Comparison of ENCODE assay signal across 12 mouse cellular contexts in genomic region chr3:89330948-89331347, GRCm38 (mm10). TPM values are rescaled to one million over a fixed set of nuclear protein-coding genes. Genes with fewer than 3 reads are reported as not detected.
DNase-seq lines count a peak whose midpoint lies in the region; ATAC-seq and TF ChIP-seq lines count a peak whose summit lies in the region.
"Had no signal": no experiment of that assay in that cellular context is flagged by ENCODE, and none has a peak within 500 bp of the region (broad histone marks: within the 10 kb centered on the region; RNA-seq: fewer than 3 reads in every experiment).

No protein-coding gene starts in this region.

- intact Hi-C loops in heart, postnatal 14 days (cut with DNase I): no loop called here
- intact Hi-C loops in heart, adult 2 months (cut with DNase I): no loop called here

- H3K9ac ChIP-seq in heart, embryonic 11.5 days (ENCODE audit: low read depth, low read length): no peak overlapping the region
- H3K9ac ChIP-seq in MEL (ENCODE audit: control insufficient read depth, low read depth, low read length, poor library complexity, severe bottlenecking): no peak overlapping the region
- no peak overlapping the region for H3K9ac ChIP-seq in lung, postnatal 0 days (replicated peaks; ENCODE audit: low read depth)
- H3K9ac ChIP-seq in heart, adult 2 months (ENCODE audit: low read depth, low read length): no peak overlapping the region

- H3K27me3 ChIP-seq in heart, embryonic 11.5 days (ENCODE audit: control insufficient read depth, insufficient read depth, low read length): peaks cover 2% of the 10 kb centered on the region; the same call in 1 of the 2 replicates
- peaks cover 7 to 9% of the 10 kb centered on the region in 2 experiments; a peak in 2 of 4 replicates for H3K27me3 ChIP-seq in MEL (ENCODE audit: control insufficient read depth in 1 of 2, insufficient read depth in 2 of 2, low read length in 2 of 2)
- no peaks in the 10 kb centered on the region for H3K27me3 ChIP-seq in lung, postnatal 0 days (replicated peaks; ENCODE audit: insufficient read depth, low read length)
- H3K27me3 ChIP-seq in heart, adult 2 months (ENCODE audit: control insufficient read depth, insufficient read depth, low read length): no peaks in the 10 kb centered on the region; the same call in 1 of the 2 replicates

- no peak for TF ChIP-seq EP300 in MEL (IDR thresholded peaks at IDR 0.05; ENCODE audit: low read depth in 1 of 2, low read length in 2 of 2)
- no peak for TF ChIP-seq EP300 in lung, postnatal 0 days (IDR thresholded peaks at IDR 0.05)
- no peak for TF ChIP-seq EP300 in heart, adult 2 months (IDR thresholded peaks at IDR 0.05; ENCODE audit: insufficient read depth, low read depth, low read length)

- no peaks in the 10 kb centered on the region for H3K9me3 ChIP-seq in heart, embryonic 11.5 days (replicated peaks; ENCODE audit: control insufficient read depth, low read length)
- H3K9me3 ChIP-seq in MEL (replicated peaks; ENCODE audit: insufficient read depth, low read length): no peaks in the 10 kb centered on the region
- H3K9me3 ChIP-seq in lung, postnatal 0 days (ENCODE audit: low read length): no peaks in the 10 kb centered on the region

- H3K27ac ChIP-seq in heart, embryonic 11.5 days (ENCODE audit: low read depth, low read length): no peak overlapping the region
- H3K27ac ChIP-seq in MEL (ENCODE audit: control insufficient read depth, low read depth, low read length): no peak overlapping the region
- H3K27ac ChIP-seq in lung, postnatal 0 days (ENCODE audit: low read length): no peak overlapping the region
- H3K27ac ChIP-seq in heart, adult 2 months: no peak overlapping the region

- no peak for ATAC-seq in heart, embryonic 11.5 days (replicated peaks; ENCODE audit: insufficient number of reproducible peaks, low FRiP score, low TSS enrichment)
- peak; percentile 70 for ATAC-seq in lung, postnatal 0 days

- no peak for TF ChIP-seq POLR2A in MEL (IDR thresholded peaks at IDR 0.05; ENCODE audit: control insufficient read depth in 1 of 2, insufficient read depth in 1 of 2, low read depth in 1 of 2, low read length in 2 of 2, poor library complexity in 1 of 2)
- no peak for TF ChIP-seq POLR2A in heart, adult 2 months (IDR thresholded peaks at IDR 0.05; ENCODE audit: insufficient read depth, low read depth, low read length)

- no peak for TF ChIP-seq CTCF in MEL (IDR thresholded peaks at IDR 0.05 in 2 of 3, conservative IDR thresholded peaks at IDR 0.05 in 1 of 3; ENCODE audit: control insufficient read depth in 1 of 3, insufficient read depth in 1 of 3, low read depth in 2 of 3, low read length in 3 of 3, poor library complexity in 1 of 3, severe bottlenecking in 1 of 3)
- TF ChIP-seq CTCF in lung, postnatal 0 days (IDR thresholded peaks at IDR 0.05): no peak
- TF ChIP-seq CTCF in heart, adult 2 months (IDR thresholded peaks at IDR 0.05): no peak

- 16% methylated on average over 10 of the region's 10 CpGs for WGBS in heart, embryonic 11.5 days (ENCODE audit: insufficient replicate concordance)
- WGBS in lung, postnatal 0 days: 32% methylated on average over 10 of the region's 10 CpGs
- WGBS in heart, adult 2 months: 33% methylated on average over 10 of the region's 10 CpGs

- no peak for DNase-seq in heart, postnatal 14 days
- peak; percentile 34 for DNase-seq in MEL (ENCODE audit: low read depth, low spot score)
- DNase-seq in embryo, embryonic 11 days: peak; percentile 71
- peak; percentile 60 for DNase-seq in lung, postnatal 0 days (ENCODE audit: low spot score)
- no peak for DNase-seq in spleen, postnatal 14 days (ENCODE audit: low spot score in 2 of 2)
- DNase-seq in heart, adult 2 months: no peak
- DNase-seq in left cerebral cortex, adult 18-20 months (ENCODE audit: low spot score in 2 of 2): no peak
- DNase-seq: kidney, adult 11 months; liver had no signal

- no peak overlapping the region for H3K4me3 ChIP-seq in heart, embryonic 11.5 days (ENCODE audit: low read depth, low read length)
- no peak overlapping the region for H3K4me3 ChIP-seq in MEL (ENCODE audit: control insufficient read depth in 1 of 2, insufficient read depth in 1 of 2, low read depth in 2 of 2, low read length in 2 of 2)
- no peak overlapping the region for H3K4me3 ChIP-seq in lung, postnatal 0 days (ENCODE audit: low read depth, low read length)
- H3K4me3 ChIP-seq in heart, adult 2 months: no peak overlapping the region

- no peak for TF ChIP-seq RAD21 in MEL (IDR thresholded peaks at IDR 0.05; ENCODE audit: low read depth, low read length)

- peaks cover 13% of the 10 kb centered on the region for H3K4me1 ChIP-seq in heart, embryonic 11.5 days (ENCODE audit: control insufficient read depth, insufficient read depth, low read length)
- H3K4me1 ChIP-seq in MEL (ENCODE audit: control insufficient read depth in 1 of 2, insufficient read depth in 2 of 2, low read length in 2 of 2): peaks cover 6 to 12% of the 10 kb centered on the region in 2 experiments
- H3K4me1 ChIP-seq in lung, postnatal 0 days (ENCODE audit: insufficient read depth, low read depth, low read length): no peaks in the 10 kb centered on the region
- H3K4me1 ChIP-seq in heart, adult 2 months (ENCODE audit: control insufficient read depth, insufficient read depth, low read length): no peaks in the 10 kb centered on the region

- H3K4me2 ChIP-seq in heart, embryonic 11.5 days: 0 out of 2 replicates have a peak overlapping the region, but pooled peaks have one; percentile 9
- H3K4me2 ChIP-seq in lung, postnatal 0 days (replicated peaks; ENCODE audit: low read depth, low read length): no peak overlapping the region

- peaks cover 9% of the 10 kb centered on the region; the same call in 1 of the 2 replicates for H3K36me3 ChIP-seq in heart, embryonic 11.5 days (ENCODE audit: control insufficient read depth, insufficient read depth, low read length)
- 0 out of 4 replicates have a peak, but pooled peaks cover 0 to 4% of the 10 kb centered on the region in 2 experiments for H3K36me3 ChIP-seq in MEL (ENCODE audit: control insufficient read depth in 1 of 2, insufficient read depth in 2 of 2, low read length in 2 of 2)
- H3K36me3 ChIP-seq in lung, postnatal 0 days (ENCODE audit: insufficient read depth, low read length): peaks cover 4% of the 10 kb centered on the region; the same call in 1 of the 2 replicates
- no peaks in the 10 kb centered on the region for H3K36me3 ChIP-seq in heart, adult 2 months (ENCODE audit: control insufficient read depth, insufficient read depth, low read length)

- H3K79me2 ChIP-seq in MEL (ENCODE audit: control insufficient read depth, insufficient read depth, low read length, poor library complexity): no peaks in the 10 kb centered on the region
- H3K79me2 ChIP-seq in heart, adult 2 months (replicated peaks; ENCODE audit: control insufficient read depth, insufficient read depth, low read length): no peaks in the 10 kb centered on the region

RNA-seq across cellular contexts. Expression of gene Efna4, which starts 6.9 kb away (rescaled TPM):
- 9.3 and 10.2 TPM in 2 replicates for polyA plus RNA-seq in heart, embryonic 11.5 days (2014; fragmentation: Nextera tagmentation; extraction: Ambion mirVana)
- under 1 TPM; 0.49 to 0.74 TPM for total RNA-seq in heart, postnatal 14 days (2021)
- total RNA-seq in MEL (2012; rRNA removed): 1.4 and 1.9 TPM in 2 replicates
- 1 to 10 TPM in 1 of 2 experiments, not detected in 1; 4.5 TPM for polyA plus RNA-seq in MEL (2012; ENCODE audit: insufficient read depth in 1 of 2, insufficient read length in 2 of 2, low read depth in 1 of 2, low replicate concordance in 2 of 2, missing spikeins in 1 of 2)
- 9.7 and 10.3 TPM in 2 replicates for polyA plus RNA-seq in lung, postnatal 0 days (2015; fragmentation: Nextera tagmentation; extraction: Ambion mirVana)
- under 1 TPM; 0.21 to 0.36 TPM for total RNA-seq in heart, adult 2 months (2021)
- 0.64 and 0.86 TPM in 2 replicates for polyA plus RNA-seq in heart, adult 2 months (2012; rRNA removed)
- under 1 TPM in 1 of 2 experiments, not detected in 1; 0.28 TPM for total RNA-seq in left cerebral cortex, adult 18-20 months (2021)

RNA-seq across cellular contexts. Expression of gene Efna3, which starts 8.2 kb away (rescaled TPM):
- polyA plus RNA-seq in heart, embryonic 11.5 days (2014; fragmentation: Nextera tagmentation; extraction: Ambion mirVana): 1.9 TPM in 2 replicates
- not detected for total RNA-seq in heart, postnatal 14 days (2021)
- total RNA-seq in MEL (2012; rRNA removed): 0.54 and 0.78 TPM in 2 replicates
- 1 to 10 TPM in 1 of 2 experiments, not detected in 1; 1.2 TPM for polyA plus RNA-seq in MEL (2012; ENCODE audit: insufficient read depth in 1 of 2, insufficient read length in 2 of 2, low read depth in 1 of 2, low replicate concordance in 2 of 2, missing spikeins in 1 of 2)
- 4.4 and 6.7 TPM in 2 replicates for polyA plus RNA-seq in lung, postnatal 0 days (2015; fragmentation: Nextera tagmentation; extraction: Ambion mirVana)
- not detected for total RNA-seq in heart, adult 2 months (2021)
- 0.09 TPM in 1 of 2 replicates, not detected in the other for polyA plus RNA-seq in heart, adult 2 months (2012; rRNA removed)
- 10 to 100 TPM; 58.3 to 60.8 TPM for total RNA-seq in left cerebral cortex, adult 18-20 months (2021)
- total RNA-seq: gastrocnemius, postnatal 4 days had no signal

RNA-seq across cellular contexts. Expression of gene Adam15, which starts 18.8 kb away (rescaled TPM):
- 23.3 and 25.9 TPM in 2 replicates for polyA plus RNA-seq in heart, embryonic 11.5 days (2014; fragmentation: Nextera tagmentation; extraction: Ambion mirVana)
- 10 to 100 TPM; 80.4 to 100.0 TPM for total RNA-seq in heart, postnatal 14 days (2021)
- 15.3 and 16.9 TPM in 2 replicates for total RNA-seq in MEL (2012; rRNA removed)
- polyA plus RNA-seq in MEL (2012; ENCODE audit: insufficient read depth in 1 of 2, insufficient read length in 2 of 2, low read depth in 1 of 2, low replicate concordance in 2 of 2, missing spikeins in 1 of 2): 10 to 100 TPM in 1 of 2 experiments, not detected in 1; 43.2 TPM
- polyA plus RNA-seq in lung, postnatal 0 days (2015; fragmentation: Nextera tagmentation; extraction: Ambion mirVana): 133 and 177 TPM in 2 replicates
- total RNA-seq in heart, adult 2 months (2021): 10 to 100 TPM; 56.8 to 59.2 TPM
- 95.6 and 95.7 TPM in 2 replicates for polyA plus RNA-seq in heart, adult 2 months (2012; rRNA removed)
- 100 to 1,000 TPM in 1 of 2 experiments, 10 to 100 TPM in 1; 99.8 to 102 TPM for total RNA-seq in left cerebral cortex, adult 18-20 months (2021)

RNA-seq across cellular contexts. Expression of gene Dcst2, which starts 30.8 kb away (rescaled TPM):
- 0.07 TPM in 1 of 2 replicates, not detected in the other for polyA plus RNA-seq in heart, embryonic 11.5 days (2014; fragmentation: Nextera tagmentation; extraction: Ambion mirVana)
- not detected for total RNA-seq in heart, postnatal 14 days (2021)
- total RNA-seq in MEL (2012; rRNA removed): not detected in 2 replicates
- polyA plus RNA-seq in MEL (2012; ENCODE audit: insufficient read depth in 1 of 2, insufficient read length in 2 of 2, low read depth in 1 of 2, low replicate concordance in 2 of 2, missing spikeins in 1 of 2): under 1 TPM in 1 of 2 experiments, not detected in 1; 0.06 TPM
- polyA plus RNA-seq in lung, postnatal 0 days (2015; fragmentation: Nextera tagmentation; extraction: Ambion mirVana): 0.16 and 0.25 TPM in 2 replicates
- total RNA-seq in heart, adult 2 months (2021): not detected
- polyA plus RNA-seq in heart, adult 2 months (2012; rRNA removed): 0.09 and 0.35 TPM in 2 replicates
- total RNA-seq in left cerebral cortex, adult 18-20 months (2021): under 1 TPM; 0.19 to 0.42 TPM

RNA-seq across cellular contexts. Expression of gene Dcst1, which starts 34.1 kb away (rescaled TPM):
- 0.17 and 0.21 TPM in 2 replicates for polyA plus RNA-seq in heart, embryonic 11.5 days (2014; fragmentation: Nextera tagmentation; extraction: Ambion mirVana)
- total RNA-seq in heart, postnatal 14 days (2021): under 1 TPM; 0.22 to 0.48 TPM
- total RNA-seq in MEL (2012; rRNA removed): 0.08 TPM in 1 of 2 replicates, not detected in the other
- under 1 TPM in 1 of 2 experiments, not detected in 1; 0.29 TPM for polyA plus RNA-seq in MEL (2012; ENCODE audit: insufficient read depth in 1 of 2, insufficient read length in 2 of 2, low read depth in 1 of 2, low replicate concordance in 2 of 2, missing spikeins in 1 of 2)
- polyA plus RNA-seq in lung, postnatal 0 days (2015; fragmentation: Nextera tagmentation; extraction: Ambion mirVana): 0.11 and 0.38 TPM in 2 replicates
- total RNA-seq in heart, adult 2 months (2021): not detected
- 0.18 and 0.23 TPM in 2 replicates for polyA plus RNA-seq in heart, adult 2 months (2012; rRNA removed)
- not detected for total RNA-seq in left cerebral cortex, adult 18-20 months (2021)
- polyA plus RNA-seq: cortical plate, adult 2 months had no signal

Comparison
In these comparisons a context has a peak if more than half of its experiments do, and no peak if none do; other contexts are left out.
1. DNase-seq: peak in MEL (single experiment), embryo, embryonic 11 days (single experiment) and lung, postnatal 0 days (single experiment); none in heart, postnatal 14 days (0 of 2), spleen, postnatal 14 days (0 of 2), heart, adult 2 months (0 of 2) and left cerebral cortex, adult 18-20 months (0 of 2).
2. RNA of gene Efna3, which starts 8.2 kb away (total RNA-seq): 58.3 to 60.8 TPM in left cerebral cortex, adult 18-20 months; 0.54 to 0.78 TPM in MEL, not detected in heart, adult 2 months and not detected in heart, postnatal 14 days; every median in the first group is over 10 times any median in the second.